In genomic region chr17:31557947-31558542, GRCm38 (mm10) we compare ENCODE assay signal across 8 mouse cellular contexts. TPM values are rescaled to one million over a fixed set of nuclear protein-coding genes. Genes with fewer than 3 reads are reported as not detected.
A peak's percentile ranks its signal among the peaks of the same experiment; 100 is the strongest.
DNase-seq lines count a peak whose midpoint lies in the region; ATAC-seq lines count a peak whose summit lies in the region.
"Had no signal": no experiment of that assay in that cellular context is flagged by ENCODE, and none has a peak within 500 bp of the region (broad histone marks: within the 10 kb centered on the region; RNA-seq: fewer than 3 reads in every experiment).

No protein-coding gene starts in this region.

- H3K9me3 ChIP-seq in midbrain, embryonic 13.5 days: no peaks in the 10 kb centered on the region
- H3K9me3 ChIP-seq in midbrain, embryonic 11.5 days (ENCODE audit: control insufficient read depth, low read length): no peaks in the 10 kb centered on the region
- H3K9me3 ChIP-seq in embryonic facial prominence, embryonic 15.5 days (replicated peaks): no peaks in the 10 kb centered on the region
- H3K9me3 ChIP-seq in limb, embryonic 15.5 days: no peaks in the 10 kb centered on the region

- 80% methylated on average over 10 of the region's 10 CpGs for WGBS in midbrain, embryonic 13.5 days
- WGBS in midbrain, embryonic 11.5 days: 81% methylated on average over 10 of the region's 10 CpGs
- 54% methylated on average over 10 of the region's 10 CpGs for WGBS in embryonic facial prominence, embryonic 15.5 days
- 56% methylated on average over 10 of the region's 10 CpGs for WGBS in limb, embryonic 15.5 days

- peak overlapping the region; percentile 56; the same call in 1 of the 2 replicates for H3K27ac ChIP-seq in midbrain, embryonic 13.5 days
- H3K27ac ChIP-seq in midbrain, embryonic 11.5 days (ENCODE audit: low read depth, low read length): no peak overlapping the region
- H3K27ac ChIP-seq in embryonic facial prominence, embryonic 15.5 days (replicated peaks): no peak overlapping the region; the same call in 1 of the 2 replicates
- peak overlapping the region; percentile 18; the same call in 1 of the 2 replicates for H3K27ac ChIP-seq in limb, embryonic 15.5 days

- no peak overlapping the region for H3K9ac ChIP-seq in midbrain, embryonic 13.5 days (replicated peaks)
- no peak overlapping the region for H3K9ac ChIP-seq in midbrain, embryonic 11.5 days (ENCODE audit: low read length)
- H3K9ac ChIP-seq in embryonic facial prominence, embryonic 15.5 days: no peak overlapping the region
- H3K9ac ChIP-seq in limb, embryonic 15.5 days: no peak overlapping the region

- peak; percentile 41; the same call in 1 of the 2 replicates for ATAC-seq in midbrain, embryonic 13.5 days
- ATAC-seq in midbrain, embryonic 11.5 days (ENCODE audit: low FRiP score): no peak
- ATAC-seq in embryonic facial prominence, embryonic 15.5 days (ENCODE audit: insufficient number of reproducible peaks, low FRiP score, low TSS enrichment, low read depth): 0 out of 2 replicates have a peak, but pooled peaks have one; percentile 2
- no peak for ATAC-seq in limb, embryonic 15.5 days (ENCODE audit: insufficient number of reproducible peaks, low FRiP score, low TSS enrichment, low read depth)

- no peaks in the 10 kb centered on the region for H3K36me3 ChIP-seq in midbrain, embryonic 13.5 days
- no peaks in the 10 kb centered on the region for H3K36me3 ChIP-seq in midbrain, embryonic 11.5 days (ENCODE audit: control insufficient read depth, insufficient read depth, low read length)
- no peaks in the 10 kb centered on the region for H3K36me3 ChIP-seq in embryonic facial prominence, embryonic 15.5 days
- H3K36me3 ChIP-seq in limb, embryonic 15.5 days: no peaks in the 10 kb centered on the region

- H3K27me3 ChIP-seq in midbrain, embryonic 13.5 days: no peaks in the 10 kb centered on the region
- H3K27me3 ChIP-seq in midbrain, embryonic 11.5 days (ENCODE audit: control insufficient read depth, insufficient read depth, low read length): no peaks in the 10 kb centered on the region
- H3K27me3 ChIP-seq in embryonic facial prominence, embryonic 15.5 days: no peaks in the 10 kb centered on the region
- H3K27me3 ChIP-seq in limb, embryonic 15.5 days: no peaks in the 10 kb centered on the region

- peaks cover 16% of the 10 kb centered on the region for H3K4me1 ChIP-seq in midbrain, embryonic 13.5 days (replicated peaks)
- no peaks in the 10 kb centered on the region for H3K4me1 ChIP-seq in midbrain, embryonic 11.5 days (ENCODE audit: control insufficient read depth, insufficient read depth, low read length)
- H3K4me1 ChIP-seq in embryonic facial prominence, embryonic 15.5 days: peaks cover 14% of the 10 kb centered on the region
- H3K4me1 ChIP-seq in limb, embryonic 15.5 days: peaks cover 18% of the 10 kb centered on the region

- no peak overlapping the region for H3K4me3 ChIP-seq in midbrain, embryonic 13.5 days (replicated peaks)
- no peak overlapping the region for H3K4me3 ChIP-seq in midbrain, embryonic 11.5 days (ENCODE audit: low read depth, low read length)
- H3K4me3 ChIP-seq in embryonic facial prominence, embryonic 15.5 days (replicated peaks): no peak overlapping the region
- no peak overlapping the region for H3K4me3 ChIP-seq in limb, embryonic 15.5 days

- DNase-seq in midbrain, embryonic 11.5 days (ENCODE audit: low spot score, missing footprints): no peak
- peak; percentile 21 for DNase-seq in thymus, postnatal 4 days
- no peak for DNase-seq in adrenal gland, adult 2 months
- DNase-seq in adrenal gland, postnatal 14 days: no peak
- DNase-seq: cerebellum, adult 11 months had no signal

- no peak overlapping the region; the same call in 1 of the 2 replicates for H3K4me2 ChIP-seq in midbrain, embryonic 13.5 days (replicated peaks)
- no peak overlapping the region for H3K4me2 ChIP-seq in midbrain, embryonic 11.5 days
- H3K4me2 ChIP-seq in embryonic facial prominence, embryonic 15.5 days (replicated peaks): no peak overlapping the region
- no peak overlapping the region for H3K4me2 ChIP-seq in limb, embryonic 15.5 days

RNA-seq across cellular contexts. Expression of gene Pknox1, which starts 6.5 kb away (rescaled TPM):
- 23.8 and 24.6 TPM in 2 replicates for polyA plus RNA-seq in midbrain, embryonic 13.5 days (2015; fragmentation: Nextera tagmentation; extraction: Ambion mirVana)
- polyA plus RNA-seq in midbrain, embryonic 11.5 days (2014; fragmentation: Nextera tagmentation; extraction: Ambion mirVana): 22.4 and 22.7 TPM in 2 replicates
- polyA plus RNA-seq in embryonic facial prominence, embryonic 15.5 days (2015; fragmentation: Nextera tagmentation; extraction: Ambion mirVana): 26.6 and 28.2 TPM in 2 replicates
- polyA plus RNA-seq in limb, embryonic 15.5 days (2015; fragmentation: Nextera tagmentation; extraction: Ambion mirVana): 30.8 and 32.2 TPM in 2 replicates
- total RNA-seq in adrenal gland, adult 2 months (2021): 10 to 100 TPM; 20.6 to 24.3 TPM
- 12.0 and 17.2 TPM in 2 replicates for polyA plus RNA-seq in adrenal gland, adult 2 months (2012; rRNA removed)
- 21.4 and 22.1 TPM in 2 replicates for total RNA-seq in adrenal gland, postnatal 14 days (2021)

RNA-seq across cellular contexts. Expression of gene Ndufv3, which starts 38.1 kb away (rescaled TPM):
- polyA plus RNA-seq in midbrain, embryonic 13.5 days (2015; fragmentation: Nextera tagmentation; extraction: Ambion mirVana): 364 and 385 TPM in 2 replicates
- 239 and 249 TPM in 2 replicates for polyA plus RNA-seq in midbrain, embryonic 11.5 days (2014; fragmentation: Nextera tagmentation; extraction: Ambion mirVana)
- 271 and 272 TPM in 2 replicates for polyA plus RNA-seq in embryonic facial prominence, embryonic 15.5 days (2015; fragmentation: Nextera tagmentation; extraction: Ambion mirVana)
- polyA plus RNA-seq in limb, embryonic 15.5 days (2015; fragmentation: Nextera tagmentation; extraction: Ambion mirVana): 251 and 280 TPM in 2 replicates
- 100 to 1,000 TPM; 472 to 552 TPM for total RNA-seq in adrenal gland, adult 2 months (2021)
- 84.6 and 101 TPM in 2 replicates for polyA plus RNA-seq in adrenal gland, adult 2 months (2012; rRNA removed)
- total RNA-seq in adrenal gland, postnatal 14 days (2021): 547 and 568 TPM in 2 replicates

RNA-seq across cellular contexts. Expression of gene Wdr4, which starts 38.3 kb away (rescaled TPM):
- polyA plus RNA-seq in midbrain, embryonic 13.5 days (2015; fragmentation: Nextera tagmentation; extraction: Ambion mirVana): 39.6 and 43.1 TPM in 2 replicates
- polyA plus RNA-seq in midbrain, embryonic 11.5 days (2014; fragmentation: Nextera tagmentation; extraction: Ambion mirVana): 35.4 and 39.4 TPM in 2 replicates
- polyA plus RNA-seq in embryonic facial prominence, embryonic 15.5 days (2015; fragmentation: Nextera tagmentation; extraction: Ambion mirVana): 32.7 and 34.9 TPM in 2 replicates
- 33.8 and 35.2 TPM in 2 replicates for polyA plus RNA-seq in limb, embryonic 15.5 days (2015; fragmentation: Nextera tagmentation; extraction: Ambion mirVana)
- 10 to 100 TPM; 15.8 to 19.1 TPM for total RNA-seq in adrenal gland, adult 2 months (2021)
- 35.0 and 41.2 TPM in 2 replicates for polyA plus RNA-seq in adrenal gland, adult 2 months (2012; rRNA removed)
- 22.2 and 26.3 TPM in 2 replicates for total RNA-seq in adrenal gland, postnatal 14 days (2021)

Comparison
In these comparisons a context has a peak if more than half of its experiments do, and no peak if none do; other contexts are left out.
1. ATAC-seq: peak in midbrain, embryonic 13.5 days (single experiment) and embryonic facial prominence, embryonic 15.5 days (single experiment); none in midbrain, embryonic 11.5 days (single experiment) and limb, embryonic 15.5 days (single experiment).
2. H3K27ac ChIP-seq: peak in midbrain, embryonic 13.5 days (single experiment) and limb, embryonic 15.5 days (single experiment); none in midbrain, embryonic 11.5 days (single experiment) and embryonic facial prominence, embryonic 15.5 days (single experiment).